Mouse (Mus musculus) forebrain, embryonic 15.5 days (tissue): ENCODE measurements around the gene Bcor. TPM values are rescaled to one million over a fixed set of nuclear protein-coding genes. Genes with fewer than 3 reads are reported as not detected.

Experiments used
- ATAC-seq: fragments of 200-750 bp; cut with Nextera tagmentation; replicated peaks from 2 replicates; pipeline ENCODE4 v1.8.0; 2017; ENCODE audit warnings: mild to moderate bottlenecking, moderate TSS enrichment, moderate library complexity
- H3K27ac ChIP-seq: fragments of 300-500 bp; sonication (generic); replicated peaks from 2 replicates; pipeline ENCODE4 v1.5.1; 2015; ENCODE audit warnings: mild to moderate bottlenecking, inconsistent platforms
- H3K27me3 ChIP-seq: fragments of 300-500 bp; sonication (generic); 2 replicates; pipeline ENCODE4 v1.6.1; 2015; ENCODE audit warnings: inconsistent platforms
- H3K36me3 ChIP-seq: fragments of 300-500 bp; sonication (generic); 2 replicates; pipeline ENCODE4 v1.6.1; 2015; ENCODE audit warnings: mild to moderate bottlenecking, inconsistent platforms
- H3K4me1 ChIP-seq: fragments of 300-500 bp; sonication (generic); 2 replicates; pipeline ENCODE4 v1.6.1; 2015; ENCODE audit warnings: inconsistent platforms
- H3K4me2 ChIP-seq: fragments of 300-500 bp; sonication (generic); replicated peaks from 2 replicates; pipeline ENCODE4 v1.6.1; 2015; ENCODE audit warnings: mild to moderate bottlenecking, inconsistent platforms
- H3K4me3 ChIP-seq: fragments of 300-500 bp; sonication (generic); 2 replicates; pipeline ENCODE4 v1.5.1; 2015; ENCODE audit warnings: mild to moderate bottlenecking, inconsistent platforms
- H3K9ac ChIP-seq: fragments of 300-500 bp; sonication (generic); replicated peaks from 2 replicates; pipeline ENCODE4 v1.6.1; 2015; ENCODE audit warnings: mild to moderate bottlenecking, inconsistent platforms
- H3K9me3 ChIP-seq: fragments of 300-500 bp; sonication (generic); 2 replicates; pipeline ENCODE4 v1.6.1; 2016; ENCODE audit warnings: inconsistent platforms
- WGBS: fragments of 180-500 bp; shearing (Covaris S2); methylation state at CpG from one replicate; pipeline ENCODE4 v1.1.7; 2015; ENCODE audit warnings: mixed read lengths; 5-methylcytosine and 5-hydroxymethylcytosine counted together
- polyA plus RNA-seq: library from polyadenylated mRNA; unstranded; fragments of >200 nt; fragmentation: Nextera tagmentation; extraction: Ambion mirVana; gene quantifications from 2 replicates; pipeline ENCODE4 v1.2.1, GENCODE M21; 2015

Bcor gene
- polyA plus RNA-seq, 1 experiment from 2014 or later = 18.6 TPM

DNA sequence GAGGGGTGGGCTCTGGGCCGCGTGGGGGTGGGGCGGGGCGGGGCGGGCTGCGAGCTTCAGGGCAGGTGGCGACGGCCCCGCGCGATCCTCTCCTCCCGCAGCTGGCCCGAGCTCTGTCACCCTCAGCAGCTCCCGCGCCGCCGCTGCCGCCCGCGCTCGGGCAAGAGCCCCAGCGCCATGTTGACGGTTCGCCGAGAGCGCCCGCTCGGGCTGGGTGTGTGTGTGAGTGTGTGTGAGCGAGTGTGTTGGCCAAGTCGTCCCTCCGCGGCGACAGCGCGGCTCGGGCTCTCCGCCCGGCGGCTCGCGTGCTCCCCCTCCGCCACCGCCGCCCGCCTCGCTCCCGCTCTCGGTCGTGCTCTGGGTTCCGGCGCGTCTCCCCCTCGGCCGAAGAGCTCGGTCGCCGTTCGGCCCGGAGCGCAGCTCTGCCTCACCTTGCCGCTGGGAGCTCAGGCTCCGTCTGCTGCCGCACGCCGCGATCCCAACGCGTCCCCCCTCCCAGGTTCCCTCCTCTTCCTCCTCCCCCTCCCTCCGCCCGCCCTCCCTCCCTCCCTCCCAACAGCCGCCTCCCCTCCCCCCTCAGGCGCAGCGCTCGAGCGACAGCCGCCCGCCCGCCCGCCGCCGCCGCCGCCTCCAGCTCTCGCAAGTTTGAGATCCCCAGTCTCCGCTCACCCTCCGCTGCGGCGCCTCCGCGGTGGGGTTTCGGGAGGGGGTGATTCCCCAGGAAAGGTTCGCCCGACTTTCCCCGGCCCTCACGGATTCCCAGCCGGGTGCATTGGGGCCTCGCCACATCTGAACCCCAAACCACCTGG is 79.9 kb downstream of the Bcor start:
- peak overlapping the region; percentile 67 for H3K4me2 ChIP-seq
- H3K9me3 ChIP-seq = no peaks in the 10 kb centered on the region
- H3K4me3 ChIP-seq = peak overlapping the region; percentile 70
- H3K27me3 ChIP-seq = peaks cover 30% of the 10 kb centered on the region; the same call in 1 of the 2 replicates
- H3K4me1 ChIP-seq = peaks cover 26% of the 10 kb centered on the region
- H3K9ac ChIP-seq = peak overlapping the region; percentile 77
- H3K36me3 ChIP-seq = no peaks in the 10 kb centered on the region
- ATAC-seq = peak; percentile 41
- H3K27ac ChIP-seq = peak overlapping the region; percentile 92
- 4% methylated on average over 47 of the region's 97 CpGs for WGBS

DNA sequence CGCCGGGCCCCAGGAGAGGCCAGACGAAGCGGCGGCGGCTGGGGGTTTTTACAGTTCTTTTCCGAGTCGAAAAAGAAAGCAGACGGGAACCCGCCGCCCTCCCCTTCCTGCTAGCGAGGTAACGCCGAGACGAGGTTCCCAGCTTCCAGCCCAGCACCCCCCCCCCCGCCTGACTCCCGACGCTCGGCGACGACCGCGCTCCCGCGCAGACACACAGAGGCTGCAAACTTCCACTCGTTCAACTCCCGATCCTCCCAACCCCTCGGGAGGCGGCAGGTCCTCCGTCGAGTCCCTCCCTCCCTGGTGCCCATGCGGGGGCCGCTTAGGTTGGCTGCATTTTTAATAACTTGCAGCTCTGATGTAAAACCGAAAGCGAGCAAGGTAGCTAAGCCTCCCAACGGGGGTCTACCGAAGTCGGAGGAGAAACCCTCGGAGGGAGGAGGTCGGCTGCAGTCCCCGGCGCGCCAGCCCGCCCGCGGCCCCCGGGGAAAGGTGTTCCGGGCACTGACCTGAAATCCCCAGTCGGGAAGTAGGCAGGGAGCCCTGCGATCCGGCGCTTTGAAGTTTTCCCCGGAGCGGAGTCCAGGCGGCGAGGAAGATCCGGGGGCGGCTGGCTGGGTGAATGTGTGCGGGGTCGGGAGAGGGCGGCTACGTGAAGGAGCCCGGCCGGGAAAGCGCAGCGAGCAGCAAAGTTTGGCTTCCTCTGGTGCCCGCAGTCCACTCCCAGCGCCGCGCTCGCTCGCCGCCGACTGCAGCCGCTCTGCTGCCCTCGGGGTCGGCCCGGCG is 80.7 kb downstream of the Bcor start:
- no peaks in the 10 kb centered on the region for H3K36me3 ChIP-seq
- no peaks in the 10 kb centered on the region for H3K9me3 ChIP-seq
- peak overlapping the region; percentile 70 for H3K4me3 ChIP-seq
- peak overlapping the region; percentile 67 for H3K4me2 ChIP-seq
- H3K9ac ChIP-seq = peak overlapping the region; percentile 77
- ATAC-seq = no peak
- peaks cover 27% of the 10 kb centered on the region; the same call in 1 of the 2 replicates for H3K27me3 ChIP-seq
- WGBS = 2% methylated on average over 62 of the region's 79 CpGs
- H3K4me1 ChIP-seq = peaks cover 30% of the 10 kb centered on the region
- H3K27ac ChIP-seq = peak overlapping the region; percentile 92

DNA sequence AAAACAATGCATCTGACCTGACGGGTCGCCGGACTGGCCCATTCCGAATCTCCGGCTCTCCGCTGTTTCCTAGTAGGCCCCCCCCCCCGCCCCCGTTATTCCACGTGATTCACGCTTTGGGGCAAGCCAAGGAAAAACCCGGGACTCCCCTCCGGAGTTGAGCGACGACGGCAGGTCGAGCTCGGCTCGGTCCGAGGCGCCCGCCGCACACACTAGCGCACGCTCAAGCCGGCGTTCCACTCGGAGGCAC is 81.2 kb downstream of the Bcor start:
- Histone ChIP-seq H3K27me3 (peaks cover 25% of the 10 kb centered on the region; the same call in 1 of the 2 replicates), H3K4me1 (peaks cover 34% of the 10 kb centered on the region), H3K36me3 (no peaks in the 10 kb centered on the region), H3K9me3 (no peaks in the 10 kb centered on the region), H3K4me2 (peak overlapping the region; percentile 67), H3K27ac (peak overlapping the region; percentile 92), H3K4me3 (peak overlapping the region; percentile 70), H3K9ac (peak overlapping the region; percentile 77)
- 1% methylated on average over 27 of the region's 27 CpGs for WGBS
- no peak for ATAC-seq

DNA sequence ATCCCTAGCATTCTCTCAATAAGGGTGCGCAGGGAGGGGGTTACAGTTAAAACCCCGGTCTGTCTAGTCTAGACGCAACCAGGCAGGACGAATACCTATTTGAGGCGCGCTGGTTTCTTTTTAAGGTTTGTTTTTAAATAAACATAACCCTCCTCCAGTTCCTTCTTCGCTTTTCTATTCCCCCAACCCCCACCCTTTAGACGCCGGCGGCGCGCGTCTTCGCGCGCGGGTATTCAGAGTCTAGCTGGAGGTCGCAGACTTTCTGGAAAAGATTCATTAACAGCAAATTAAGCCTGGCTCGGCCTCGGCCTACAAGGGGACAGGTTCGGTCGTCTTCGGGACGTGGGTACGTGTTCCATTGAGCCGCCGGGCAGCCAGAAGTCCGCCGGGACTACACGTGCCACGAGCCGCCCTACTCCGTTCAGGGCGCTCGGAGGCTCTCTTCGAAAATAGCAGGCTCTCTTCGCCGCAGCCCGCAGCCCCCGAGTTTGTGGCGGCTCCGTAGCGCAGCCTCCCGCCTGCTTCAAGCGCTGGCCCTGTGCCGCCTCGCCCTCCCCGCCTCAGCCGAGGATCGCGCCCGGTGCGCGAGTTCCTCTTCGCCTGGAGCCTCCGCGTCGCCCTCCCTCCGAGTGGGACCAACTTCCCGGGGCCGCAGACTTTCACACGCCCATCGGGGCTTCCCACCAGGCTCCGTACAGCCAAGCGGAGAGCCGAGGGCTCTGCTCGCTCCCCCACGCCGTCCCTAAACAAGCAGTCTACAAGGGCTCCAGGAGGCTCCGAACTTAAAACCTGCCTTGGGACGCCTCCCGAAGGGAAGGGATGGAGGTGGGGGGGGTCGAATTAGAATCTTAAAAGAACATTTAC is 81.7 kb downstream of the Bcor start:
- peak overlapping the region; percentile 92 for H3K27ac ChIP-seq
- H3K27me3 ChIP-seq = peaks cover 23% of the 10 kb centered on the region; the same call in 1 of the 2 replicates
- H3K4me2 ChIP-seq = peak overlapping the region; percentile 67
- ATAC-seq = 0 out of 2 replicates have a peak, but pooled peaks have one; percentile 15
- peak overlapping the region; percentile 70 for H3K4me3 ChIP-seq
- H3K9me3 ChIP-seq = no peaks in the 10 kb centered on the region
- H3K36me3 ChIP-seq = no peaks in the 10 kb centered on the region
- peak overlapping the region; percentile 77 for H3K9ac ChIP-seq
- H3K4me1 ChIP-seq = peaks cover 40% of the 10 kb centered on the region
- WGBS = 2% methylated on average over 68 of the region's 73 CpGs

DNA sequence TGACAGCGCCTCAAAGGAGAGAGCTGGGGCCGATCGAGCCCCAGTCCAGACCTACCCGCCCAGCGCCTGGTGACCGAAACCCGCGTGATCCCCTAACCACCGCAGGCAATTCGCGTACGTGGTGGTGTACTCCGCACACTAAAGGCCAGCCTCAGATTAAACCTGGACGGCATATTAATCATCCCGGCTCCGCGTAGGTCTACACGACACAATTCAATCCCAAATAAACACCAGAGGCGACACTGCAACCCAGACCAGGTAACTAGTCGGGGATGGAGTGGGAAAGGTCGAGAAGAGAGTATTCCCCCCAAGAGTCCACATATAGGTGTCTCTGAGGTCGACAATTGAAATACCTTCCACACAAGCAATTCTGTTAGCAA is 82.6 kb downstream of the Bcor start:
- H3K27ac ChIP-seq = peak overlapping the region; percentile 92
- peaks cover 23% of the 10 kb centered on the region; the same call in 1 of the 2 replicates for H3K27me3 ChIP-seq
- H3K36me3 ChIP-seq = no peaks in the 10 kb centered on the region
- H3K9ac ChIP-seq = peak overlapping the region; percentile 77
- ATAC-seq = no peak
- H3K4me3 ChIP-seq = peak overlapping the region; percentile 70
- H3K4me1 ChIP-seq = peaks cover 48% of the 10 kb centered on the region
- no peaks in the 10 kb centered on the region for H3K9me3 ChIP-seq
- peak overlapping the region; percentile 67 for H3K4me2 ChIP-seq
- 2% methylated on average over 22 of the region's 22 CpGs for WGBS

DNA sequence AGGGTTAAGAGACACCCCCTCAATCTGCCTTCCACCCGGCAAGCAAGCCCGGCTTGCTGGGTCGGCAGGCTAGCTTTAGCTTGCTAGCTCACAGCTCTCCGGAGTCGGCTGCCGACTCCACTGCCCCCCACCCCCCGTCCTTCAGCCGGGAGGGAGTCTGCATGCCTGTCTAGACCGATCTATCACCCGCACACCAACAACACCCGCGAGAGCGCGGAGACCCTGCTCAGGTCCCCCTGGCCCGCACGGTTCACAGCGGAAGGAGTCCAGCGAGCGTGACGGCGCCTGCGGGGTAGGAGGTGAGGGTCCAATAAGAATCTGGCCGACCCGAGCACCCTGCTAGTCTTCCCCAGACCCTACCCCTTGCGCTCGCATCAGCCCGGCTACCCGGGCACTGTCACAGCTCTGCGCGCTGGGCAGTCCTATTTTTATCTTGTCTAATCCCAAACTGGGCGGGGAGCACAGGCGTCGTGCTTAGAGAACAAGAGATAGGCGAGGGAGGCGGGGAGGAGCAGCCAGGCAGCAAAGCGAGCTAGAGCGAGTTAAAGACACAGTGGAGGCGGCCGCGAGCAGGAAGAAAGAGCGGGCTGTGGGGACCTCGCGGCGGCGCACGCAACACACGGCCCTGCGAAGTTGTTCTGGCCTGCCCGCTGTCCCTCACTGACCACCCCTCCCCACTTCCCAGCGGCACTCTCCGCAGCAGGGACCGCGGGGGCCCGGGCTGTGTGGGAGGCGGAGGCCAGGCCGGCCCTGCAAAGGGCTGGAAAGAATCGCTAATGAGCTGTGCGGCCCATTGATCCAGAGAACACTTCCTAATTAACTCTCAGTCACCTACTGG is 83.2 kb downstream of the Bcor start:
- Histone ChIP-seq H3K4me3 (peak overlapping the region; percentile 70), H3K9me3 (no peaks in the 10 kb centered on the region), H3K9ac (peak overlapping the region; percentile 77), H3K27ac (peak overlapping the region; percentile 92), H3K4me2 (peak overlapping the region; percentile 67), H3K36me3 (no peaks in the 10 kb centered on the region), H3K4me1 (peaks cover 54% of the 10 kb centered on the region), H3K27me3 (peaks cover 23% of the 10 kb centered on the region; the same call in 1 of the 2 replicates)
- ATAC-seq = peak; percentile 54
- WGBS = 3% methylated on average over 58 of the region's 58 CpGs

DNA sequence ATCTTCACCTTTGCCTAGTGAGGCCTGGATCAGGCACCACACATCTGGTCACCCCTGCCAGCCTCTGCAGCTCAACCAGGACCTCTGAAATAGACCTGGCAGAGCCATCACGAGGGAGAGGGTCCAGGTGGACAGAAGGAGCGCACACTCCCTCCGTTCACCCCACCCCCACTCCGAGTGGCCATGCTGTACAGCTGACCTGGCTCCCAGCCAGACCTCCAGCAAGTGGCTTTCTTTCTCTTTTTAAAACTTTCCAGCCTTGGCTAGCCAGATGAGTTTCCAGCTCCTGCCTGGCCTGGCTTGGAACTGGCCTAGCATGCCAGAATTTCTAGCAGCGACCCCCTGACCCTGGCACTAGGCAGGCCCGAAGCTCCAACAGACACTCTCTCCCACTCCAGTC is 87.4 kb downstream of the Bcor start:
- WGBS = 15% methylated on average over 6 of the region's 6 CpGs
- H3K4me2 ChIP-seq = no peak overlapping the region

DNA sequence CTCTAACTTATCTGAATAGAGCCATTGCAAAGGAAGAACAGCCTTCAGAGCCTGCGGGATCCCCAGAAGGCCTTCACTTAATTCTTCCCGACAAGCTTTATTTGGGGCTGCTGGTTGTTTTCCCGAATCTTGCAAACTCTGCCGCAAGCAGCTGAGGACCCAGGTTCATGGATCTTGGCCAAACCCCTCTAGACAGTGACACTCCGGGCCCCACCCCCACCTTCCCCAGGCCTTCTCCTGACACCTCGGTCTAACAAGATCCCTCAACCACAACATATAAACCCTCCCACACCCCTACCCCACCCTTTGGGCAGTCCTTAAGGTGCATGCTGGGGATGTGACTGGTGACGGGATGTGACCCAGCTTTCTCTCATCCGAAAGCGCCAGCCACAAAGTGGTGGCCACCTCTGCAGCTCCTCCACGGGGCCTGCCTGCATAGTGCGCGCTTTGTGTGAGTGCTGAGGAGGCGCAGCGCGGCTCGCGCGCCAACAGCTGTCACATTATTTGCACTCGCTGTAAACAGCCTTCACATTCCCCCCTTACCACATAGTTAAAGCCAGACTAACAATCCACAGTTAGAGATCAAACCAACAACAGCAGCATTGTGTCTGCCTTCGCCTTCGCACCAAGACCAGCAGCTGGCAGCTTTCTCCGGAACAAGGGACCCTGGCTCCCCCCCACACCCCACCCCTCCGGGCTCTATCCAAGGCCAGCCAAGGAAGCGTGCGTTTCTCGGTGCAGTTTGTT is 91.0 kb downstream of the Bcor start:
- WGBS = 2% methylated on average over 26 of the region's 26 CpGs
- Histone ChIP-seq H3K4me3 (peak overlapping the region; percentile 8; the same call in 1 of the 2 replicates), H3K4me2 (peak overlapping the region; percentile 35), H3K9me3 (no peaks in the 10 kb centered on the region), H3K4me1 (peaks cover 100% of the 10 kb centered on the region), H3K36me3 (no peaks in the 10 kb centered on the region), H3K27me3 (peaks cover 3% of the 10 kb centered on the region; the same call in 1 of the 2 replicates), H3K9ac (0 out of 2 replicates have a peak overlapping the region, but pooled peaks have one; percentile 10), H3K27ac (peak overlapping the region; percentile 82)
- ATAC-seq = peak; percentile 88

More for the DNA sequence above, 87.4 kb downstream of the Bcor start:
- peaks cover 86% of the 10 kb centered on the region for H3K4me1 ChIP-seq
- H3K9me3 ChIP-seq = no peaks in the 10 kb centered on the region
- ATAC-seq = no peak
- no peaks in the 10 kb centered on the region for H3K36me3 ChIP-seq
- H3K4me3 ChIP-seq = no peak overlapping the region
- H3K27me3 ChIP-seq = peaks cover 15% of the 10 kb centered on the region; the same call in 1 of the 2 replicates
- H3K27ac ChIP-seq = no peak overlapping the region
- no peak overlapping the region for H3K9ac ChIP-seq

DNA sequence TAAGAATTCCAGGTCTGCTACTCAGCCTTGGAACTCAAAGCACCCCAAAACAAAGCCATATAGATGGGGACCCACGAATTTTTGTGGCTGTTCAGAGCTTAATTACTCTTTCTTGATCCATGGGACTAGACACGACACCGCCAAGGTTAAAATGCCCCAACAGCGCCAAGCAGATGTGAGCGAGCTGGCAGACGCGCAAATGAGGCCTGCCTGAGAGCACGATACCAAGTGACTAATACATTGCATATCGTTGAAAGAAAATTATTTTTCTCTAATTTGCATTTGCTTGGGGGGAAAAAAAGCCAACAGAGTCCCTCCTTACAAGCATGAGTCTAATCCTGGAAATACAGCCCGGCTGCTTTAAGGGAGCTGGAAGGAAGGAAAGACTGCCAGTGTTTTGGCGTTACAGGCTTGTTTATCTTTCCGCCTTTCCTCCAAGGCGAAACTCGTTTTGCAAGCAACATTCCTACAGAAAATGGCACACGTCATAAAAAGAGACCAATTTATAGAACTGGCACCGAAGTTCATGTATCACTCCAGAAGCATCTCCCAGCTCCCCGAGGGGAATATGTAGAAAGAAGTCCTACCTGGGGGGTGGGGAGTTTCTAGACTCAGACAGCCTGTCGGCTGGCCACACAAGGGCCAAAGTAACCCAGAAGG is 92.2 kb downstream of the Bcor start:
- Histone ChIP-seq H3K27ac (peak overlapping the region; percentile 82), H3K4me3 (no peak overlapping the region), H3K36me3 (no peaks in the 10 kb centered on the region), H3K4me2 (peak overlapping the region; percentile 35; the same call in 1 of the 2 replicates), H3K9ac (no peak overlapping the region), H3K4me1 (peaks cover 100% of the 10 kb centered on the region), H3K27me3 (peaks cover 3% of the 10 kb centered on the region; the same call in 1 of the 2 replicates), H3K9me3 (no peaks in the 10 kb centered on the region)
- ATAC-seq = no peak
- 9% methylated on average over 18 of the region's 18 CpGs for WGBS

DNA sequence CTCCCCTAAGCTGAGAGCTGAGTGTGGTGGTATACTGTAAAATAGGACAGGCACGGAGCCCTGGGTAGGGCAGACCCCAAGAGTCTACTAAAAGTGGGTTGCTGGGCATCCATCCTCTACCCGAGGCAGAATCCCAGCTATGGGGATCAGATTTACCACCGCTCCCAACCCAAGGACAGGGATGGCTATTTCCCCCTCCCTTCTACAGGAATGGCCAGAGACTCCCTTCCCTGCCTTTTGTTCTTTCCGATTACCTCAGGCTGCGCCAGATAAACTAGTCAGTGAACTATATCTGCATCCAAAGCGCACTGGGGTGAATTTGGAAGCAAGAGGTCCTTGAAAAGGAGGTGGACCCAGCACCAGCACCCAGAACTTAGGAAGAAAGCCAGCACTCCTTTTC is 93.1 kb downstream of the Bcor start:
- 10% methylated on average over 6 of the region's 6 CpGs for WGBS
- no peaks in the 10 kb centered on the region for H3K36me3 ChIP-seq
- no peak overlapping the region for H3K9ac ChIP-seq
- ATAC-seq = no peak
- no peak overlapping the region for H3K27ac ChIP-seq
- H3K4me1 ChIP-seq = peaks cover 100% of the 10 kb centered on the region
- peaks cover 3% of the 10 kb centered on the region; the same call in 1 of the 2 replicates for H3K27me3 ChIP-seq
- H3K4me3 ChIP-seq = no peak overlapping the region
- H3K9me3 ChIP-seq = no peaks in the 10 kb centered on the region
- H3K4me2 ChIP-seq = peak overlapping the region; percentile 18; the same call in 1 of the 2 replicates
